In the genomic region with DNA sequence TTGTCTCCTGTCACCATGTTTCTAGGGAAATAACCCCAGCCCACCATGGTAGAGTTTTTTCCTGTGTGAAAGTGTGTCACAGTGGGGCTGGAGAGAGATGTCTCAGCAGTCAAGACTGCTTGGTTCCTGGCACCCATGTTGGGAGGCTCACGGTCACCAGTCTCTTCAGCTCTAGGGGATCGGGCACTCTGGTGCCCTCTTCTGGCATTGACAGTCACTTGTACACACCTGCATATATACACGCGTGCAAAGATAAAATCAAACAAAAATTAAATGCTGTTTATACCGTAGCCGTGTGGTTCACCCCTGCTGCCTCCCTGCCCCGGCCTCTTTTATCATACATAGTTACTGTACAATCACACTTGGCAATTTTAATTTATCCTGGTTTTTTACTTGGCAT, we compare ENCODE assay signal across 11 mouse cellular contexts.
A peak's percentile ranks its signal among the peaks of the same experiment; 100 is the strongest.
DNase-seq lines count a peak whose midpoint lies in the region; ATAC-seq and TF ChIP-seq lines count a peak whose summit lies in the region.
"Had no signal": no experiment of that assay in that cellular context is flagged by ENCODE, and none has a peak within 500 bp of the region (broad histone marks: within the 10 kb centered on the region; RNA-seq: fewer than 3 reads in every experiment).

No protein-coding gene starts in this region.

- H3K4me3 ChIP-seq in hindbrain, postnatal 0 days (ENCODE audit: low read length), result no peak overlapping the region
- H3K4me3 ChIP-seq in hindbrain, embryonic 14.5 days (replicated peaks; ENCODE audit: low read length), result no peak overlapping the region
- H3K4me3 ChIP-seq in lung, embryonic 14.5 days (ENCODE audit: low read depth, low read length), result no peak overlapping the region
- H3K4me3 ChIP-seq in E14TG2a.4 (replicated peaks; ENCODE audit: low read length), result no peak overlapping the region
- H3K4me3 ChIP-seq in embryonic fibroblast, embryonic 13.5 days (ENCODE audit: insufficient read depth, low read length), result no peak overlapping the region
- H3K4me3 ChIP-seq: forebrain, embryonic 13.5 days; heart, embryonic 15.5 days; hindbrain, embryonic 12.5 days had no signal

- H3K27ac ChIP-seq in hindbrain, postnatal 0 days, result no peak overlapping the region
- no peak overlapping the region for H3K27ac ChIP-seq in hindbrain, embryonic 14.5 days
- no peak overlapping the region for H3K27ac ChIP-seq in lung, embryonic 14.5 days (ENCODE audit: low read depth)
- H3K27ac ChIP-seq in embryonic fibroblast, embryonic 13.5 days (ENCODE audit: insufficient read depth, low read length), result peak overlapping the region; percentile 81
- H3K27ac ChIP-seq: forebrain, embryonic 13.5 days; heart, embryonic 15.5 days; hindbrain, embryonic 12.5 days had no signal

- TF ChIP-seq CTCF in hindbrain, postnatal 0 days (IDR thresholded peaks at IDR 0.05; ENCODE audit: low read depth), result peak; percentile 51
- TF ChIP-seq CTCF in lung, embryonic 14.5 days (IDR thresholded peaks at IDR 0.05; ENCODE audit: low read depth), result peak; percentile 28
- TF ChIP-seq CTCF in E14TG2a.4 (conservative IDR thresholded peaks at IDR 0.05; ENCODE audit: low read length), result peak; percentile 36; the same call in 1 of the 2 replicates
- TF ChIP-seq CTCF in embryonic fibroblast, embryonic 13.5 days (IDR thresholded peaks at IDR 0.05; ENCODE audit: borderline replicate concordance, insufficient read depth, low read length), result no peak

- H3K4me1 ChIP-seq in hindbrain, postnatal 0 days (ENCODE audit: insufficient read depth, low read length), result 0 out of 2 replicates have a peak, but pooled peaks cover 8% of the 10 kb centered on the region
- peaks cover 11% of the 10 kb centered on the region for H3K4me1 ChIP-seq in hindbrain, embryonic 14.5 days (replicated peaks; ENCODE audit: control insufficient read depth, insufficient read depth, low read length)
- peaks cover 9% of the 10 kb centered on the region for H3K4me1 ChIP-seq in lung, embryonic 14.5 days (ENCODE audit: insufficient read depth)
- H3K4me1 ChIP-seq in E14TG2a.4 (replicated peaks; ENCODE audit: low read depth, low read length), result peaks cover 67% of the 10 kb centered on the region
- peaks cover 11% of the 10 kb centered on the region; the same call in 1 of the 2 replicates for H3K4me1 ChIP-seq in embryonic fibroblast, embryonic 13.5 days (ENCODE audit: control insufficient read depth, insufficient read depth, low read length)

- DNase-seq in hindbrain, postnatal 0 days (ENCODE audit: low spot score), result no peak
- no peak for DNase-seq in hindbrain, embryonic 14.5 days (ENCODE audit: low spot score)
- DNase-seq in lung, embryonic 14.5 days, result no peak
- DNase-seq in lung, postnatal 25 days (ENCODE audit: low spot score), result no peak
- no peak for DNase-seq in spleen, postnatal 4 days (ENCODE audit: low spot score in 2 of 2)
- DNase-seq: kidney, adult 18-20 months had no signal

- H3K27me3 ChIP-seq in hindbrain, postnatal 0 days (ENCODE audit: insufficient read depth, low read length), result no peaks in the 10 kb centered on the region
- H3K27me3 ChIP-seq in hindbrain, embryonic 14.5 days (ENCODE audit: control insufficient read depth, insufficient read depth, low read length), result no peaks in the 10 kb centered on the region
- no peaks in the 10 kb centered on the region for H3K27me3 ChIP-seq in lung, embryonic 14.5 days (ENCODE audit: insufficient read depth, low read length)
- no peaks in the 10 kb centered on the region for H3K27me3 ChIP-seq in E14TG2a.4 (ENCODE audit: insufficient read depth, low read length)
- H3K27me3 ChIP-seq: forebrain, embryonic 13.5 days; heart, embryonic 15.5 days; hindbrain, embryonic 12.5 days had no signal

- ATAC-seq in hindbrain, postnatal 0 days, result no peak
- ATAC-seq in hindbrain, embryonic 14.5 days (ENCODE audit: low FRiP score), result no peak
- ATAC-seq in lung, embryonic 14.5 days (ENCODE audit: insufficient read depth), result no peak
- ATAC-seq: forebrain, embryonic 13.5 days had no signal

- WGBS in hindbrain, postnatal 0 days, result 87% methylated on average over 7 of the region's 7 CpGs
- 94% methylated on average over 7 of the region's 7 CpGs for WGBS in hindbrain, embryonic 14.5 days
- WGBS in lung, embryonic 14.5 days, result 91% methylated on average over 7 of the region's 7 CpGs

- H3K9ac ChIP-seq in hindbrain, postnatal 0 days (replicated peaks; ENCODE audit: low read length), result no peak overlapping the region
- no peak overlapping the region for H3K9ac ChIP-seq in hindbrain, embryonic 14.5 days
- no peak overlapping the region for H3K9ac ChIP-seq in lung, embryonic 14.5 days
- H3K9ac ChIP-seq: forebrain, embryonic 13.5 days; heart, embryonic 15.5 days; hindbrain, embryonic 12.5 days had no signal

- no peaks in the 10 kb centered on the region for H3K36me3 ChIP-seq in hindbrain, postnatal 0 days (ENCODE audit: insufficient read depth, low read length)
- no peaks in the 10 kb centered on the region for H3K36me3 ChIP-seq in hindbrain, embryonic 14.5 days (replicated peaks; ENCODE audit: control insufficient read depth, insufficient read depth)
- H3K36me3 ChIP-seq in lung, embryonic 14.5 days (ENCODE audit: insufficient read depth), result no peaks in the 10 kb centered on the region
- peaks cover 32% of the 10 kb centered on the region for H3K36me3 ChIP-seq in E14TG2a.4 (ENCODE audit: insufficient read depth, low read length)
- H3K36me3 ChIP-seq: heart, embryonic 15.5 days; hindbrain, embryonic 12.5 days had no signal

- H3K9me3 ChIP-seq in hindbrain, postnatal 0 days (ENCODE audit: low read length), result no peaks in the 10 kb centered on the region
- H3K9me3 ChIP-seq in hindbrain, embryonic 14.5 days (ENCODE audit: control insufficient read depth, low read length), result no peaks in the 10 kb centered on the region
- no peaks in the 10 kb centered on the region for H3K9me3 ChIP-seq in lung, embryonic 14.5 days (ENCODE audit: low read depth, low read length)
- no peaks in the 10 kb centered on the region for H3K9me3 ChIP-seq in E14TG2a.4 (ENCODE audit: low read length)
- H3K9me3 ChIP-seq: forebrain, embryonic 13.5 days; heart, embryonic 15.5 days; hindbrain, embryonic 12.5 days had no signal

- TF ChIP-seq POLR2A in embryonic fibroblast, embryonic 13.5 days (IDR thresholded peaks at IDR 0.05; ENCODE audit: low read depth, low read length), result no peak

- no peak overlapping the region for H3K4me2 ChIP-seq in hindbrain, postnatal 0 days (ENCODE audit: low read depth, low read length)
- no peak overlapping the region for H3K4me2 ChIP-seq in hindbrain, embryonic 14.5 days (replicated peaks)
- no peak overlapping the region for H3K4me2 ChIP-seq in lung, embryonic 14.5 days
- H3K4me2 ChIP-seq: forebrain, embryonic 13.5 days; heart, embryonic 15.5 days; hindbrain, embryonic 12.5 days had no signal
